Mouse (Mus musculus) liver, embryonic 14.5 days (tissue): ENCODE data around the gene Urb1.

Source experiments
- CTCF ChIP-seq: IDR thresholded peaks from 2 replicates; pipeline ENCODE4 v1.5.1; 2016; ENCODE audit warnings: antibody characterized with exemption, low read depth, control low read depth
- EP300 ChIP-seq: IDR thresholded peaks from 2 replicates; pipeline ENCODE4 v1.6.1; 2016; ENCODE audit warnings: antibody characterized with exemption, low read depth

DNA sequence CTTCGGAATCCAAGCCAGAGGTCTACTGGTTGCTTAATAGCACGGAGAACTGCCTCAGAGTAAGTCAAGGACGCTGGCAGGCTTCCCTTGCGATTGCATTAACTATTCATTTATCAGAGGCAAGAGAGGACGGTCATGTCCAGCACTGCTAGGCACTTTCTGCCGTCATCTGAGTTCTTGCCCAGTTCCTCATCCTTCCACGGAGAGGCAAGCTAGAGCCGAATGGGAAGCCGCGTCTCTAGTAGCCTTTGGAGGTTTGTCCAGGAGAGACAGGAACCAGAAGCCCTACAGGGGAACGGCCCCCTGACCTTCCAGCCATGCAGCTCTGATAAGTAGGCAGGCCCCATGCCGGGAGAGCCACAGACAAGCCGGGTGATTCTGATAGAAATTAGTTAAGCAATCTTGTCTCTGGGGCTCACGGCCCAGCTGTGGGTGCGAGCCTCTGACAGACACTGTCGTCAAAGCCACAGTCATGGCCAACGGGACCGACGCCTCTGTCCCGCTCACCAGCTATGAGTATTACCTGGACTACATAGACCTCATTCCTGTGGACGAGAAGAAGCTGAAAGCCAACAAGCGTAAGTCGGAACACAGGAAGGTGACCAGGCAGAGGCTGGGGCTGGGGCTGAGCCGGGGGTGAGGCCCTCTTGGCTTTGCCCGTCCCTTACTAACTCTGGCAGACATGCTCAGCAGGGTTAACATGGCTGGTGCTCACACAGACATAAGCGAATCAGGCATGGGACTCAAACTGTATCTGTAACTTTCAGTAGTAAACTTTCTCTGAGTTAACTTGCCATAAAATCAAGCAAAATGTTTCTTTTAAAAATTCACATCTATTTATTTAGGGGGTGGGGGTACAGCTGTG, 71.9 kb downstream of the Urb1 start, which contains the start of gene Mrap:
- TF ChIP-seq CTCF (peak; percentile 76), EP300 (peak; percentile 63)
